Mouse (Mus musculus) layer of hippocampus, postnatal 25 days (tissue): ENCODE results near the gene Mef2d. TPM values are rescaled to one million over a fixed set of nuclear protein-coding genes. Genes with fewer than 3 reads are reported as not detected.

ENCODE experiments used
- DNase-seq, 2 experiments: peaks; one replicate each; pipeline ENCODE4 v3.0.0; 2022; ENCODE audit warnings: mixed read lengths in 2 of 2, low spot score in 1 of 2; ENCODE audit errors: extremely low spot score in 1 of 2
- total RNA-seq, 2 experiments: library from RNA; stranded (reverse); gene quantifications; 2 replicates each; pipeline ENCODE4 v1.2.3; 2021

Mef2d gene
- total RNA-seq, 2 experiments from 2014 or later: 179 to 212 TPM

DNA sequence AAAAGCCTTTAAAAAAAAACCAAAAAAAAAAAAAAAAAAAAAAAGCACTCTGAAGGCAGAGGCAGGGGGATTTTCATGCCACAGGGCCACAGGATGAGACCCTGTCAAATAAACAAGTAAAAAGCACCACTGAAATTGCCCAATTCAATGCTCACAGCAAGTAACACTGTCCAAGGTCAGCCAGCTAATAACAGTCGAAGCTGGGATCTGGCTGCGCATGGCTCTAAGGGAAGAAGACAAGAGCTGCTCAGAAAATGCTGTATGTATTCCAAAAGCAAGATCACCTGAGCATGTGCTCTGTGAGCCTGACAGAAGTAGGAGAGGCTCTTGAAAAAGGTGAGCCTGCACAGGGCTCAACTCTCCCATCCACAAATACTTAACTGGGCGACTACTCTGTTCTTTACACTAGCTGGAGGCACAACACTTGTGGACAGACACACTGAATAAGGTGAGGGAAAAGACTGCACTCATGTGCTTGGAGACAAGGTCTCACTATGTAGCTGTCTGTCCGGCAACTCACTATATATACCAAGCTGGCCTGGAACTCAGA is 5.2 kb upstream of the Mef2d start:
- no peak for DNase-seq

- no peak for DNase-seq
These were observed 4.4 kb upstream of the Mef2d start for GRCm38 (mm10) chr3:88137821-88138220.

DNA sequence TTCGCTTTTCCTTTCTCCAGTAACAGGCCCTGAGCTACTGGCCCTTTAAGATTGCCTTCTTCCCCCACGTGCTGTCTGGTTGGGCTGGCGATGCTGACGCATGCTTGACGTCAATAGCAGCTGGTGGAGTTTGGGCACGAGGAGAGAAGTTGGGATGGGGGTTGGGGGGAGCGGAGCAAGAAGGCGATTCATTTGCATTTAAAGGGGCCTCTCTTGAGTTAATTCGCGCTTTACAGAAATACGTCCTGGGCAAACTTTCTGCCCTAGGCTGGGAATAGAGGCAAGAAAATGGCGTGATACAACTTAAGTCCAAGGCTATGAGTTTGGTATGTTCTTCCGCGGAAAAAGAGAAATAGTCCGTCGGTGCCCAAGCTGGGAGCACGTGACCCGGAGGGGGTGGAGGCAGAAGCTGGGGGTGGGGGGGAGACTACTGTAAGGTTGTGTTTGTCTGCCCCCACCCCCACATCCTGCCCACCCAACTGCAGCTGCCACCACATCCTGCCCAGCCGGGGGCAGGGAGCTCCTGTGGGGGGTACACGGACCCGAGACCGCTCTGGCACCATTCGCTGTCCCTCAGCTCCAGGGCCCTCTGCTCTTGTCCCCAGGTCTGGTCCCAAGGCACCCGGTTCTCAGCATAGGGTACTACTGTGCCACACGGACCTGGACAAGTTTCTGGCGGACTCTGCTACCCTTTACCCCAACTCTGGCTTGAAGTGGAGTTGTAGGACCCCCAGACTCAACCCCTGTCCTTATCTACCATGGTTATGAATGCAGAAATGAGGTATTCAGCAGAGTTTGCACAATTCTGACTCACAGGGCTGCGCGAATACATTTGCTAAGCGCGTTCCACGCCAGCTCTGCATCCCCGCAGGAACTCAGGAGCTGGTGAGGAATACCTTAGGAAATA is 3.6 kb upstream of the Mef2d start:
- peak; percentile 82 to 84 for DNase-seq

DNA sequence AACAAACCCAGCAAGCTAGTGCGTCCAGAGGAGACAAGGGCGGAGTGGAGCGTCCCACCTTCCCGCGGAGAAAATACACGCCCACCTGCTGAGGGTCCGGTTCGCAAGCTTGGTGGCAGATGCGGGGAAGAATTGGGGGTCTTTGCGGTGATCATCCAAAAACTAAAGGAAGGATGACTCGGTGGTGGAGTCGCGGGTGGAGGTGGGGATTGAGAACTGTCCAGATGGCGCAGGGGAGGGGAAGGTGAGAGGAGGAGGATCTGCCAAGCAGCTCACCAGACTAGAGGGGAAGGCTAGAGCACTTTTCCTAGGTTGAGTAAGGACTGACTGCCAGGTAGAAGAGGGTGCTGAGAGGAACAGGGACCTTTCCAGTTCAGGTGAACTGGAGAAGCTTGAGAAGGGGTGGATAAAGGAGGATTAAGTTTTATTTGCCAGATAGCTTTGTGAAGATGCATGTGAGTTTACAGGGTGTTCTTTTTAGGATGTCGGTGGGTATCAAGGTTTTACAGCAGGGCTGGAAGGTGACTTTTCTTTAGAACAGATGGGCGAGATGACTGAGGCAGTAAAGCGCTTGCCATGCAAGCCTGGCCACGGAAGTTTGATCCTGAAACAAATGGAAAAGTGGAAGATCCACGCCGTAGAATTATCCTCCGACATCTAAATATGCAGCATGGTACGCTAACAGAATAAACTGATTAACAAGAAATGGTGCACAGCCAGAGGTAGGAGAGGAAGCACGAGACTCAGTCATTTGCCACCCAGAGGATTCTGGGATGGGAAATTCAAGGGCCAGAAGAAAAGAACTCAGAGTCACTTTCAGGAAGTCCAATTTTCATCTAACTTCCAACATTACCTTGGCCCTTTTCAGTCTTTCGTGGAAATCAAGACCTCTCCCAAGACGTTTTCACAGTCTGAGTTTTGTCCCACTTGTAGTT is 2.7 kb upstream of the Mef2d start:
- DNase-seq: no peak

DNA sequence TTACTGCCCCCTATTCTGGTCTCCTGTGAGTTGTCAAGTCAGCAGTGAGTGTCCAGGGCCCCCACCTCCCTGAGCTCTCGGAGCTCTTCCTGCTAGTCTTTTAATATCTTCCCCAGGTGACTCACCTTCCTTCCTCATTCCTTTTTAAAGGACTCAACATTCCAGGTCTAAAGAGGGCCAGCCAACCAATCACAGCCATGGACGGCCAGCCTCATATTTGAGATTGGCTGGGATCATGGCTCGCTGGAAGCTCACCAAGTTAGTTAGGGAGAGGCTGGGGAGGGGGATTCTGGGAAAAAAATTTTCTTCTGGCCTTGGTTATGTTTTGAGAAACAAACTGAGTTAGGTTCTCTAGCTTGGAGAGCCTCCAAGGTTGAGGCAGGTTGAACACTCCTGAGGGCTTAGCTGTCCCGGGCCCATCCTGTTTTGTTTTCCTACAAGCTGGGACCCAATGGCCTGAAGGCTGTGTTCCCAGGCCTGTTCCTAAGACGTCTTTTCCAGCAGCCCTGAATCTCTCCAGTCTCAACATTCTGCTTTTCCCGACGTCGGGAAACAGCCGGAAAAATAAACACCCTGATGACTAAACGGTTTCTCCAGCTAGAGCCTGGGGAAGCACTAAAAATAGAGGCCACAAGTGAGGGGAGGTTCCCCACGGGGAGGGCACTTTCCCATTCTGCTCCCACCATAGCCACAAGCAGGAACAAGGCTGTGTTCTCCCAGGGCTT is 1.8 kb upstream of the Mef2d start:
- no peak for DNase-seq

DNA sequence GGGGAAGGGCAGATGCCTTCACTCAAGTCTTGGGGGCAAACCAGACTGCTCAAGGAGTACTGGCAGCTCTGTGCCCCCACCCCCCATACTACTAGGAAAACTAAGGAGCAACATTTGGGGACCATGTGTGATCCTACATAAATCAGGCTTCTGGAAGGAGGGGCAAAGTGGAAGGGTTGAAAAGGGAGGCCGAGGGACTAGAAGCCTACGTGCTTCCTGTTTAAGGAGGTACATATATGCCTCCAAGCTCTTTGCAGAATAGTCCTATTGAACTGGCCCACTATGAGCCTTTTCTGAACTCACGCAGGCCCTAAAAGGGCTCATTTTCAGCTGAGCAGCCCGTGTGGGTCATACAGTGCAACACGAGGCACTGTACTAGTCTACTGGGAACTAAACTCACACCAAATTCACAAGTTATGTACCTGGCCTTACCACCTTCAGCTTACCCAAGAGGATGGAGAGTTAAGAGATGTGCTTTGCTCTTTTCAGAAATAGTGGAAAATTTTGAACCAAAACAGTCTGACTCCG is 1.2 kb upstream of the Mef2d start:
- DNase-seq: no peak

DNA sequence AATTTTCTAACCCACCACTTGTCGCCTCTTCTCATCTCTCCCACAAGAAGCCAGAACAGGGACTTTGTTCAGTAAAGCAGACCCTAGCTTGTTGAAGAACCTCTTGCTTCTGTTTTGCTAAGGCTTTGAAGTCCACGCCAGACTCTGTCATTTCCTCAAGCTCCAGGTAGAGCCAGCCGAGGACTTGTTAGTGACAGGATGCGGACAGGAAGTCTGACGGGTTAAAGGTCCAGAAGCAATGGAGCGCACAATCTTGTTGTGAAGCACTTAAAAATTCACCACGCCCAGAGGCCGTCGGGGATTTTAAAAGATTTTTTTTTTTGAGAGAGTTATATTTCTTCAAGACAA is 759 bp upstream of the Mef2d start:
- DNase-seq: no peak

DNA sequence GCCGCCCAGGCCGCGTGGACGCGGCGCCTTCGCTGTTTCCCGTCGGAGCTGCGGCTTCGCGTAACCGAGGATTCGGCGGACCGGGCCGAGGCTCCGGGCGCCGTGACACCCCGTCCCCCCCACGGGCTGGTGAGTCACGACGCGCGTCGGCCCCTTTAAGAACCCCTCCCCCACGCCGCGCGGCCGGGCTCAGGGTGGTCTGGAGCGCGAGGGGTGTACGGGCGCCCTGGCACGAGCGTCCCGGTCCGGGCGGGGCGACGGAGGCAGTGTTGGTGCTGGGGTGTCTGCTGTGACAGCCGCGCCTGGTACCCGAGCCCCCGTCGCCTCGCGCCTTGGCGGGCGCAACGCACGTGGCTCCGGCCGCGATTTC is 359 bp downstream of the Mef2d start:
- DNase-seq: peak in 1 of 2 experiments; percentile 45

DNA sequence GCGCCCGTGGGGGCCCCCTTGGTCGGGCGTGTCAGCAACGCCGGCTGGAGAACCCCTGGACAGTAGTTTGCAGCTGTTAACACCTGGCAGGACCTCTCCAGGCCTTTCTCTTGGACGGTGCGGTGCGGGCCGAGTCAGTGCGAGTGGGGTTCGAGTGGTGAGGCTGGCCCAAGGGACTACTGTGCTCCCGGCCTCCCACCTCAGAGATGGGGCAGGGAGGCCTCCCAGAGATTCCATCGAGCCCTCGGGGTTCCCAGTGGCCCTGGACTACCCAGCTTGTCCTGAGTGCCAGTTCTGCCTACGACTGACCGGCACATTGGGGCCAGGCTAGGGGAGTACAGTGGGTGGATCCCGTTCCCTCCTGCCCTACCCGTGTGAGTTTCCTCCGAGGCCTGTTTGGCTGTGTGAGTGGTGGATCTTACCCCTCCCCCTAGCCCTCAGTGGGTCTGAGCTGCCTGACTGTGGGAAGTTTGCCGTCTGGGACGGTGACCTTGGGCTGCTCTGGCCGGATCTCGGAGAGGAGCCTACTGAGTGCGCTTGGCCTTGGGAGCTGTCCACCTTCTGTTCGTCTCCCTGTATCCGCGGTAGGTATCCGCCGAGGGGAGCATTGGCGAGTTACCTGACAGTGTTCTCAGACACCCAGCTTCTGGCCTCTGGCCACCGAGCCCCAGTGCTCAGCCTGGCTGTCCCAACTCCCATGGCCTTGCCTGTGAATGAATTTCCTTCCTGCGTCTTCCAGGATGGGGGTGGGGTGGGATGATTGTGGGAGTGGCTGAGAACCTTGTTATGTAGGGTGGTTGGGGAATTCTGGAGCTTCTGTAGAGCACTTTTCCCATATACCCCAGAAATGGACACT is 972 bp downstream of the Mef2d start:
- no peak for DNase-seq

GRCm38 (mm10) chr3:88143961-88144486 is 1.9 kb downstream of the Mef2d start:
- DNase-seq: peak in 1 of 2 experiments; percentile 37

GRCm38 (mm10) chr3:88144648-88145410 is 2.7 kb downstream of the Mef2d start:
- no peak for DNase-seq

DNA sequence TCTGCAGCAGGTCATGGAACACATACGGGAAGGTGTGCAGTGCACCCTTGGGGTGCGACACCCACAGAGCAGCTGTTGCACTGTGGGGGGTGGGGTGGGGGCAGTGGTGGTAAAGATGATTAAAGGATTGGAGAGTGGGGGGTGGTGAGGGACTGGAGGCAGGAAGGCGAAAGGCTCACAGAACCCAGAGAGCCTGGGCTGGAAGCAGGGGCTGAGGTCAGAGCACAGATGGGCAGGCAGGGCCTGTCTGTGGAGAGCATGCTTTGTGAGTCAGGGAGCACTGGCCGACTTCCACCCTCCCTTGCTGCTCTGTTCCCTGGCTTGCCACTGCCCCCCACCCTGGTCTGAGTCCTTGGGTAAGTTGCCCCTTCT is 3.2 kb downstream of the Mef2d start:
- no peak for DNase-seq

DNA sequence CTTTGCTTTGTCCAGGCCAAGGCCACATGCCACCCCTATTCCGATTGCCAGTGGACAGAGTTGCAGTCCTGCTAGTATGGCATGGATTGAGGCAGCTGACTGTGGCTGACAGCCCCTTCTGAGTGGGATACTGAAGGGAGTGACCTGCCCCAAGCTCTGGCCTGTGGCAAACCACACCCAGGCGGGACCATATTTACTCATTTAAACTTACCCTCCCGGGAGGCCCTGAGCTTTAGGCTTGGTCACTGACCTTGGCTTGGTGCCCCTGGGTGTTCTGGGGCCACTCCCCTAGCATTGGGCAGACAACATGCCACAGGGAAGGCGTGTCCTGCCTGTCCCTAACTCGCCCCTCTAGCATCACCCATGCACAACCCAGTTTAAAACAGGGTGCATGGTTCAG is 3.8 kb downstream of the Mef2d start:
- no peak for DNase-seq

- no peak for DNase-seq
These were observed 4.4 kb downstream of the Mef2d start for GRCm38 (mm10) chr3:88146376-88147112.

DNA sequence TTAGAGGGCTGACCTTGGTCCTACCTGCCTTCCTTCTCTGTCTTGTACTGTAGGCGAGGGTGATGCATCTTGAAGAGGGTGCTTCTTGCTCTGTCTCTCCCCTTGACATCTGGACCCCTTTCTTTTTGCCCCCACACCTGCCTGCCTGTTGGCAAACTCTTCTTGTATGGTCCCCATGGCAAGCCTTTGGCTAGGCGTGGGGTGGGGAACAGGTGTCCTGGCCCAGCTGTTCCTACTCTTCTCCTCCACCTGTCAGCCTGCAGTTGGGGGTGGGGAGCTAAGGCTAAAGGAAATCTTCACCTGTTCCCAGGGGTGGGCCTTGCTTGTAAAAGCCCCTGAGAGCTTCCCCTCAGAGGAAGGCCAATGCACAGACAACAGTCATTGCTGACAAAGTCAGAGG is 5.3 kb downstream of the Mef2d start:
- DNase-seq: no peak

- DNase-seq: no peak
These were observed 5.7 kb downstream of the Mef2d start for GRCm38 (mm10) chr3:88147866-88148265.

GRCm38 (mm10) chr3:88148354-88148753 is 6.2 kb downstream of the Mef2d start:
- no peak for DNase-seq
